Mouse (Mus musculus) heart, postnatal 10 days (tissue): Measurements from ENCODE around the gene Fancc. TPM values are rescaled to one million over a fixed set of nuclear protein-coding genes. Genes with fewer than 3 reads are reported as not detected.

Source experiments
- DNase-seq, 2 experiments: peaks; one replicate each; pipeline ENCODE4 v3.0.0; 2021
- intact Hi-C: fragments of 180-260 bp; cut with DNase I; formaldehyde crosslinking; loops from one replicate; pipeline ENCODE4 v1.15.1; 2025
- total RNA-seq, 2 experiments: library from RNA; stranded (reverse); gene quantifications; 2 replicates each; pipeline ENCODE4 v1.2.3; 2021

The Fancc gene
- total RNA-seq, 2 experiments from 2014 or later: 7.4 to 9.6 TPM

DNA sequence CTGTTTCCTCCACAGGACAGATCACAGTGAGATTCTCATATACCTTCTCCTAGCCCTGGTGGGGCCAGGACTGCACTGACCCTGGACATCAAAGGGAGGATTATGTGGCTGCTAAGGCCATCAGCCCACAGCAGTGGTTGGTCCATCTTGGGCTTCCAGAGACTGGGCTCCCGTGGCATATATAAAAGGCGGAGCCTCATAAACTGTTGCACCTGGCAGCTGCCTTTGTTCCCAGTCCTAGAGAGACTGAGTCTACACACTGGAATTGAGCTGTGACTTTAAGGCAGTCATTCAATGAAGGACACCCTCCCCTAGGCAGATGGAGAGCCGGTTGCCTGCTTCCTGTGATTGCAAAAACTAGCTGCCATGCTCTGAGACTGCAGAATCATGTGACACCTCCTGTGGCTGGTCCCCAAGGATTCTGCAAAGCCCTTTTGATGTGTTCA, 195.3 kb downstream of the Fancc start:
- intact Hi-C loops: no loop called here
- DNase-seq: no peak

- intact Hi-C loops: no loop called here
- peak in 1 of 2 experiments; percentile 48 for DNase-seq
Measured at GRCm38 (mm10) chr13:63300929-63301328, 196.1 kb downstream of the Fancc start.

- intact Hi-C loops: no loop called here
Measured at GRCm38 (mm10) chr13:63298931-63299330, 198.1 kb downstream of the Fancc start.

DNA sequence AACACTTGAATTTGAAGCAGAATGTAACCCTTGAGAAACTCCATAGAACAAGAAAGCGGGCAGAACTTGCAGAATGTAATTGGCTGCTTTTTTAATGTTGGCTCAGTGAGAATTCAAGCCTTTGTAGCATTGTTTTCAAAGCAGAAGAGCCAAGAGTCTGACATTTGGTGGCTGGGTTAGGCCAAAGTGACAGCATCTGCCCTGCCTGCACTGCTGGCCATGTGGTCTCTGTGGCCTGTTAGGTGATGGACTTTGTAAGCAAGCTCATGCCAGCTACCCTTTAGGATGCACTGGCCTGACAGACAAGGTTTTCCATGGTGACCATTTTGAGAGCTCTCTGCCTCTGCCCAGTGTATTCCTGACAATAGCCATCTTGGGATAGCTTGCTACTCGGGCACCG, 199.1 kb downstream of the Fancc start:
- intact Hi-C loops: no loop called here

More at GRCm38 (mm10) chr13:63298931-63299330, 198.1 kb downstream of the Fancc start:
- DNase-seq: no peak

DNA sequence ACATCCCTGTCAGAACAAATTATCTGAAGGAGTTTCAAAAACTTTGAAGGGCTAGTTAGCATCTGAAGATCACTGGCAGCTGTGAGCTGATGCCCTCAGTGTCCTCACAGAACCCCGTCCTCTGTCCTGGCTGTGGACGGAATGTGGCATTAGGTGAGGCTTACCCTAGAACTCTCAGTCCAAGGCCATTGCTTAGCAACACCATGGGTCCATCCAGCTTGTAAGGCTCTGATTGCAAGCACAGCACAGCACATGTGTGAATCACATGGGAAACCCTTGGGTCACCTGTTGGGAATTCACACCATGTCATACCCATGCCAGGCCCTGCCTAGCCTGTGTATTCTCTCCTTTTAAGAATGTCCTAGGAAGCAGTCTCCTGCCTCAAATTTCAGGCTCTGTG, 200.1 kb downstream of the Fancc start:
- intact Hi-C loops: no loop called here
- no peak for DNase-seq

More for the DNA sequence above, 199.1 kb downstream of the Fancc start:
- DNase-seq: no peak

- DNase-seq: no peak
- intact Hi-C loops: no loop called here
Measured at GRCm38 (mm10) chr13:63296300-63296699, 200.8 kb downstream of the Fancc start.

DNA sequence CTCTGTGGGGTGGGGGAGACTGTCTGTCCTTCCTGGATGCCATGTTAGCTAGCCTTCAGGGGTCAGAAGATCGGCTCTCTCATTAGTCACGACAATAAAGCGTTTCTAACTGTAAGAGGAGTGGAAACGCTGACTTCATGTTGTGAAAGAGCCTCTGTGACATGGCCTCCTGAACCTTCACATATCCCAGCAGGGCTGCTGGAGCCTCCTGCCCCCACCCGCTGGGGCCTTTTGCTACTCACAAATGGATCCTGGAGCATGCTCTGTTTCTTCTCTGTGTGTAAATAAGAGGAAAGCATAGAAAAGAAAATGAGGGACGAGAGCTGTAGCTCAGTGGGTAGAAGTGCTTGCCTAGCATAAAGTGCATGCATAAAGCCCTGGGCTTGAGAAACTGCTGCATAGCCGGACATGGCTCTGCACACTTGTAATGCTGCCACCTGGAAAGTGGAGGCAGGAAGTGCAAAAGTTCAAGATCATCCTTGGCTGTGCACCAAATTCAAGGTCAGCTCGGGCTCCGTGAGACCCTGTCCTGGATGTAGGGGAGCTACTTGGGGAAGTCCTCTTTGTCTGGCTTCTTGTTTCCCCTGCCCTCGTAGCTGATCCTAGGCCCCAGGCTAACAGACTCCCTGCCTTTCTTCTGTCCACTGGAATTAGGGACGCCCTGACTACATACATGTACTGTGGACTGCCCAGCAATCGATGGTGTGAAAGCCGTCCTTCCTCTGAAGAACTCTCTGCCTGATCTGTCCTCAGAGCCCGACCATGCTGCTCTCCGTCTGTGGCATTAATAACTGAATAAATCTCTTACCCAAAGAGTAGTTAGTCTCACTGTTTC, 202.5 kb downstream of the Fancc start:
- intact Hi-C loops: loop anchor here (2.0 kb wide), 1 partner anchor 28 kb away; no protein-coding TSS in a partner anchor
- DNase-seq: peak; percentile 70

- DNase-seq: no peak
- intact Hi-C loops: loop anchor here (2.0 kb wide), 1 partner anchor 29 kb away; no protein-coding TSS in a partner anchor
Measured at GRCm38 (mm10) chr13:63293647-63294046, 203.4 kb downstream of the Fancc start.

GRCm38 (mm10) chr13:63291016-63291415, 206.1 kb downstream of the Fancc start:
- intact Hi-C loops: no loop called here
- no peak for DNase-seq

- no peak for DNase-seq
- intact Hi-C loops: no loop called here
Measured at GRCm38 (mm10) chr13:63290126-63290525, 207.0 kb downstream of the Fancc start.

DNA sequence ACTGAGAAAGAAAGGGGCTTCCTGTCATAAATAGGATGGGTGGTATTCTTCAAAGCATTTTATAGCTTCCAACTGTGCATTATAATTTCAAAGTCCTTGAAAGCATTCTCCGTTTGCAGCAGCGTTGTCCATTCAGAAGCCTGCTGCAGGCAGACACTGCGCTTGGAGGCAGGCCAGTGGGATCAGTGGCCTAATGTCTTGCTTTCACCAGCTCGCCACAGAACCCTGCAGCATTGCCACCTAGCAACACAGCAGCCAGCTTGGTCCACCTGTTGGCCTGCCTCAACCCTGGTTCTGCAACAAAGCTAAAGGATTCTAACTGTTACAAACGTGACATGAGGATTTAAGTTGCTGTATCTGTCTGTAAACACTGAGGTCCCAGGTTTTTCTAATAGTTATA, 207.4 kb downstream of the Fancc start:
- no peak for DNase-seq
- intact Hi-C loops: no loop called here

- DNase-seq: no peak
- intact Hi-C loops: no loop called here
Measured at GRCm38 (mm10) chr13:63289152-63289551, 207.9 kb downstream of the Fancc start.

GRCm38 (mm10) chr13:63286483-63287102, 210.5 kb downstream of the Fancc start:
- intact Hi-C loops: no loop called here
- no peak for DNase-seq

DNA sequence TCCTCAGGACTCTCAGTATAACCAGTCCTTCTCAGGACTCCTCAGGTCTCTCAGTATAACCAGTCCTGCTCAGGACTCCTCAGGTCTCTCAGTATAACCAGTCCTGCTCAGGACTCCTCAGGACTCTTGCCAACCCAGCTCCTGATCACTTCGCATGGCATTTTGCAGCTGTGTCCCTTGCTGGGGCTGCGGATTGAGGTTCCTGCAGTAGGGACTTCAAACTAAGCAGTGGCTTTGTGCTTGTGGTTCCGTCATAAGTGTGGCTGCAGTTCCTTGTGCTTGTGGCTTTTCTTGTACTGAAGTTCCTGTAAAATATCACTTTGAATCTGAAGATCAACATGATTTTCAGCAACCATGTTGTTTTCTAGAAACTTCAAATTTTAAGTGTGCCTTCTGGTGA, 212.3 kb downstream of the Fancc start:
- DNase-seq: no peak
- intact Hi-C loops: no loop called here

DNA sequence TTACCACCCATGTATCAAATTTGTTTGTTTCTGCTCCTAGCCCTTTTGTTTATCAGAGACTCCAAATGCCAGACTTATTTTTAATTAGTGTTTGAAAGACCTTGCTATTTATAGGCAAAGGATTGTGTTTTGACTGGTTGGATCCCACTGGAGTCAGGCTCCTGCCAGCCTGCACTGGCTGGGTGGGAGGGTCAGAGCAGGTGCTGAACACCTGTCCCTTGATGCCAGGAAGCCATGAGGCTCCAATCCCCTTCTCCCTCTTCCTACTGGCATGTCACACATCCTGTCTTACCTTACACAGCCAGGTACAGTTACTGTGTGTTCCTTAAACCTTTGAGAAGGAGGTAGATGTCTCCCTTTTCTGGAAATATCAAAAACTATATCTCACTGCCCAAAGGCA, 213.8 kb downstream of the Fancc start:
- intact Hi-C loops: no loop called here

GRCm38 (mm10) chr13:63281206-63281605, 215.9 kb downstream of the Fancc start:
- no peak for DNase-seq

More for the DNA sequence above, 213.8 kb downstream of the Fancc start:
- DNase-seq: no peak

GRCm38 (mm10) chr13:63280344-63280743, 216.7 kb downstream of the Fancc start:
- intact Hi-C loops: no loop called here
- no peak for DNase-seq

More at GRCm38 (mm10) chr13:63281206-63281605, 215.9 kb downstream of the Fancc start:
- intact Hi-C loops: no loop called here

GRCm38 (mm10) chr13:63279807-63280206, 217.3 kb downstream of the Fancc start:
- no peak for DNase-seq
- intact Hi-C loops: no loop called here

DNA sequence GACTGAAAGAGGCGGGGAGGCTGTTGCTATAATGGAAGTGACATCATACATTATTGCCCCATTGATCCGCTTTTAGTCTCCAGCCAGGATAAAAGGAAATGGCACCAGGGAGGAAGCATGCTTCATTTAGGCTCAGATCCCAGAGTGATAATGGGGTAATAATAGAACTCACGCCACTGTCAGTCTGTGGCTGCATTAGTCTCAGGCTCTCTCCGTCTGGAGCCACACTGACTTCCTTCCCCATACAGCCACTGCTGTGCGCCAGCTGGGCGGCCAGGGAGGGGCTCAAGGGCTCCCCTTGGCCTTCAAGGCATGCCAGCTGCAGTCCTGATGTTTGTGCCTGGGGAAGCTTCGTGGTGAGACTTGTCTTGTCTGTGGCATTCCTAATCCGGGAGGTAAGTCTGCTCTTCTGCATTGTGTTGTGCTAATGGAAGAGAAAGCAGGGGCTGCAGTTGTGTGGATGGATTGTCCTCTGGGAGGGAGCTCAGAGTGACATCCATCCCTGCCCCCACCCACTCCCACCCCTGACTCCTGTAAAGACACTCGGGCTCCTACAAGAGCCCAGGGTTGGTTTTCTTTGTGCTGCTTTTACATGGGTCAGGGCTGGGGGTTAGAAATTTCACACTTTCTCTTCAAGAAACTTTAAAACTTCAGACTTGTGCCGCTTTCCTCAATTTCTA, 218.1 kb downstream of the Fancc start:
- intact Hi-C loops: no loop called here
- peak; percentile 68 to 75 for DNase-seq

GRCm38 (mm10) chr13:63278141-63278631, 218.9 kb downstream of the Fancc start:
- peak; percentile 55 to 56 for DNase-seq
- intact Hi-C loops: no loop called here

GRCm38 (mm10) chr13:63277316-63277715, 219.8 kb downstream of the Fancc start:
- intact Hi-C loops: loop anchor here (2.0 kb wide), 1 partner anchor 17 kb away; no protein-coding TSS in a partner anchor
- no peak for DNase-seq
